ENCODE assay signal across 21 mouse cellular contexts in the genomic region with DNA sequence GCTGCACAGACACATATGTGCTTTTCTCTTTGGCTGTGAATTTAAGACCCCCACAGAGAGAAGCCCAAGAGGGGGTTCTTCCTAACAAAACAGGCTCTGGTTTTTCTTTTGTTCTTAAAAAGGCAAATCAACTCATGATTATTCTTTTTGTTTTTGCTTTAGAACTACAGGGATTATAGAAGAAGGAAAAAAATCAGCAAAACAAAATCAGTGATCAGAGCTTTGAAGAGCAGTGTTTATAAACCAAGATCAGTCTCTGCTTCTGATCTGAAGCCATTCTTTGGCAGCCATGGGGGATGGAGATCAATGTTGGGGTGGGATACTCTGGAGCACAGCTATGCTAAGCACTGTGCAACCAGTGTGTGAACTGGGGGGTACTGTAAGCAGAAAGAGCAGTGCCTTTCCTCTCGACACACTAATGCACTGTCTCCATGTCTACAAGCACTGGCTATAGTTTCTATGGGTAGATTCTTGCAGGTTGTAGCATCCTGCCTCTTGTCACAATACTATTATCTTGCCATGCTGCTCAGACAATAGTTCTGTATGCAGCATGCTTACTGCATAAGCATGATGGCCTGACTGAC.
"Had no signal": no experiment of that assay in that cellular context is flagged by ENCODE, and none has a peak within 500 bp of the region (broad histone marks: within the 10 kb centered on the region; RNA-seq: fewer than 3 reads in every experiment).

No protein-coding gene starts in this region.

- H3K9ac ChIP-seq: kidney, embryonic 15.5 days; limb, embryonic 13.5 days; liver, embryonic 12.5 days; liver, embryonic 15.5 days; midbrain, embryonic 12.5 days had no signal

- H3K36me3 ChIP-seq: kidney, embryonic 15.5 days; liver, embryonic 12.5 days; liver, embryonic 15.5 days; midbrain, embryonic 12.5 days had no signal

- H3K4me1 ChIP-seq: liver, embryonic 12.5 days; liver, embryonic 15.5 days; midbrain, embryonic 12.5 days had no signal

- H3K9me3 ChIP-seq: kidney, embryonic 15.5 days; limb, embryonic 13.5 days; liver, embryonic 12.5 days; liver, embryonic 15.5 days; midbrain, embryonic 12.5 days had no signal

- ATAC-seq: intestine, postnatal 0 days; liver, embryonic 12.5 days had no signal

- H3K27me3 ChIP-seq: kidney, embryonic 15.5 days; limb, embryonic 13.5 days; liver, embryonic 12.5 days; liver, embryonic 15.5 days had no signal

- H3K4me3 ChIP-seq: kidney, embryonic 15.5 days; left cerebral cortex, adult 2 months; limb, embryonic 13.5 days; liver, embryonic 12.5 days; liver, embryonic 15.5 days; midbrain, embryonic 12.5 days had no signal

- H3K27ac ChIP-seq: kidney, embryonic 15.5 days; left cerebral cortex, adult 2 months; limb, embryonic 13.5 days; liver, embryonic 12.5 days; liver, embryonic 15.5 days; midbrain, embryonic 12.5 days; stomach, postnatal 0 days had no signal

- H3K4me2 ChIP-seq: kidney, embryonic 15.5 days; limb, embryonic 13.5 days; liver, embryonic 12.5 days; liver, embryonic 15.5 days; midbrain, embryonic 12.5 days had no signal

- DNase-seq: kidney, adult 8-10 months; kidney, postnatal 10 days; kidney, postnatal 36 days; layer of hippocampus, postnatal 36 days; liver; lung, adult 18-20 months; lung, postnatal 14 days; lung, postnatal 4 days; right cerebral cortex, adult 18-20 months; right cerebral cortex, postnatal 14 days; right cerebral cortex, postnatal 4 days; thymus, adult 2 months; thymus, postnatal 14 days had no signal
